Mouse (Mus musculus) CH12.LX (cell line): Measurements from ENCODE around the gene Lama5. TPM values are rescaled to one million over a fixed set of nuclear protein-coding genes. Genes with fewer than 3 reads are reported as not detected.
"Not testable (repeated sequence)": the region's sequence is repeated elsewhere in the genome, so short reads cannot be mapped to it uniquely, and the experiment has no call there.

Experiments used
- DNase-seq: peaks from one replicate; pipeline ENCODE4 v3.0.0-alpha.2; 2013; ENCODE audit errors: extremely low read depth
- H3K27ac ChIP-seq: 2 replicates; pipeline ENCODE4 v1.5.1; 2012; ENCODE audit warnings: low read depth, mild to moderate bottlenecking, control low read depth, moderate library complexity; ENCODE audit not compliant: insufficient read depth
- H3K27me3 ChIP-seq: replicated peaks from 2 replicates; pipeline ENCODE3; 2012; ENCODE audit warnings: inconsistent platforms
- H3K36me3 ChIP-seq, 2 experiments: replicated peaks in 1 of 2; 2 replicates each; pipeline versions ENCODE3 to v1.6.1; 2012; ENCODE audit warnings: inconsistent platforms in 1 of 2, low read length in 1 of 2, mild to moderate bottlenecking in 1 of 2, mixed read lengths in 1 of 2, moderate library complexity in 1 of 2; ENCODE audit not compliant: control insufficient read depth in 1 of 2, insufficient read depth in 1 of 2
- H3K4me1 ChIP-seq, 2 experiments: 2 replicates each; pipeline ENCODE4 v1.6.1; 2012; ENCODE audit warnings: inconsistent platforms in 1 of 2, moderate library complexity in 1 of 2; ENCODE audit not compliant: insufficient read depth in 2 of 2, control insufficient read depth in 1 of 2
- H3K4me2 ChIP-seq: 2 replicates; pipeline ENCODE4 v1.6.1; 2012; ENCODE audit warnings: low read depth, mild to moderate bottlenecking, control low read depth; ENCODE audit not compliant: poor library complexity, insufficient read depth, severe bottlenecking
- H3K4me3 ChIP-seq, 3 experiments: fragments of 150-350 bp in 1 of 3; sonication (generic) in 1 of 3; replicated peaks in 1 of 3; 2 replicates each; pipeline versions ENCODE3 to v1.5.1; 2011 to 2012; ENCODE audit warnings: low read depth in 2 of 3, low read length in 2 of 3, mild to moderate bottlenecking in 2 of 3, moderate library complexity in 2 of 3, control low read depth in 1 of 3, improper control_type of control experiment in 1 of 3, inconsistent platforms in 1 of 3, mixed read lengths in 1 of 3; ENCODE audit not compliant: poor library complexity in 1 of 3
- H3K79me2 ChIP-seq: replicated peaks from 2 replicates; pipeline ENCODE4 v1.6.1; 2012; ENCODE audit warnings: mild to moderate bottlenecking, moderate library complexity; ENCODE audit not compliant: control insufficient read depth, poor library complexity, insufficient read depth, severe bottlenecking; ENCODE audit errors: extremely low read depth
- H3K9ac ChIP-seq: 2 replicates; pipeline ENCODE4 v1.6.1; 2012; ENCODE audit warnings: low read depth, mild to moderate bottlenecking, control low read depth, moderate library complexity; ENCODE audit not compliant: insufficient read depth
- H3K9me3 ChIP-seq: replicated peaks from 2 replicates; pipeline ENCODE3; 2012; ENCODE audit warnings: low read length, inconsistent platforms, mixed read lengths
- CHD1 ChIP-seq: IDR thresholded peaks from 2 replicates; pipeline ENCODE4 v1.6.1; 2012; ENCODE audit warnings: low read depth, low read length, improper control_type of control experiment, inconsistent platforms
- CTCF ChIP-seq, 2 experiments: IDR thresholded peaks in 1 of 2; conservative IDR thresholded peaks in 1 of 2; 2 replicates each; pipeline ENCODE4 v1.5.1; 2011 to 2012; ENCODE audit warnings: low read depth in 2 of 2, low read length in 2 of 2, improper control_type of control experiment in 1 of 2, inconsistent platforms in 1 of 2, mild to moderate bottlenecking in 1 of 2, moderate library complexity in 1 of 2
- E2F4 ChIP-seq: IDR thresholded peaks from 2 replicates; pipeline ENCODE4 v1.6.1; 2011; ENCODE audit warnings: low read depth, low read length, improper control_type of control experiment; ENCODE audit not compliant: insufficient replicate concordance
- ELF1 ChIP-seq: IDR thresholded peaks from 2 replicates; pipeline ENCODE4 v1.6.1; 2014; ENCODE audit warnings: low read depth, mild to moderate bottlenecking, inconsistent platforms, low read length, improper control_type of control experiment
- EP300 ChIP-seq: IDR thresholded peaks from 2 replicates; pipeline ENCODE4 v1.6.1; 2011; ENCODE audit warnings: low read length, improper control_type of control experiment
- ETS1 ChIP-seq: conservative IDR thresholded peaks from 2 replicates; pipeline ENCODE4 v1.6.1; 2012; ENCODE audit warnings: low read depth, mild to moderate bottlenecking, inconsistent platforms, low read length, improper control_type of control experiment, moderate library complexity
- GABPA ChIP-seq: IDR thresholded peaks from 2 replicates; pipeline ENCODE4 v1.6.1; 2012; ENCODE audit warnings: low read depth, low read length, improper control_type of control experiment, inconsistent platforms; ENCODE audit not compliant: insufficient replicate concordance
- IRF4 ChIP-seq: IDR thresholded peaks from 2 replicates; pipeline ENCODE4 v1.6.1; 2014; ENCODE audit warnings: low read depth, mild to moderate bottlenecking, inconsistent platforms, low read length, improper control_type of control experiment
- JUND ChIP-seq: conservative IDR thresholded peaks from 2 replicates; pipeline ENCODE4 v1.6.1; 2011; ENCODE audit warnings: low read depth, low read length, improper control_type of control experiment
- MAX ChIP-seq: IDR thresholded peaks from 2 replicates; pipeline ENCODE4 v1.6.1; 2011; ENCODE audit warnings: low read length, improper control_type of control experiment
- MAZ ChIP-seq: IDR thresholded peaks from 2 replicates; pipeline ENCODE4 v1.6.1; 2012; ENCODE audit warnings: low read depth, mild to moderate bottlenecking, inconsistent platforms, low read length, improper control_type of control experiment, moderate library complexity
- MXI1 ChIP-seq: IDR thresholded peaks from 2 replicates; pipeline ENCODE4 v1.6.1; 2011; ENCODE audit warnings: mild to moderate bottlenecking, low read depth, low read length, improper control_type of control experiment
- MYC ChIP-seq: IDR thresholded peaks from 2 replicates; pipeline ENCODE4 v1.6.1; 2011; ENCODE audit warnings: low read depth, mild to moderate bottlenecking, improper control_type of control experiment, low read length
- POLR2A ChIP-seq: IDR thresholded peaks from 2 replicates; pipeline ENCODE4 v1.6.1; 2011; ENCODE audit warnings: low read depth, mild to moderate bottlenecking, improper control_type of control experiment, low read length
- SIN3A ChIP-seq: IDR thresholded peaks from 2 replicates; pipeline ENCODE4 v1.6.1; 2012; ENCODE audit warnings: low read length, improper control_type of control experiment, inconsistent platforms
- TCF12 ChIP-seq: IDR thresholded peaks from 2 replicates; pipeline ENCODE4 v1.6.1; 2014; ENCODE audit warnings: low read depth, mild to moderate bottlenecking, inconsistent platforms, low read length, improper control_type of control experiment
- USF1 ChIP-seq: IDR thresholded peaks from 2 replicates; pipeline ENCODE4 v1.6.1; 2014; ENCODE audit warnings: low read depth, mild to moderate bottlenecking, inconsistent platforms, low read length, improper control_type of control experiment
- ZC3H11A ChIP-seq: IDR thresholded peaks from 2 replicates; pipeline ENCODE4 v1.6.1; 2012; ENCODE audit warnings: low read depth, mild to moderate bottlenecking, inconsistent platforms, low read length, improper control_type of control experiment
- ZKSCAN1 ChIP-seq: IDR thresholded peaks from 2 replicates; pipeline ENCODE4 v1.6.1; 2012; ENCODE audit warnings: low read depth, inconsistent platforms, low read length, improper control_type of control experiment, borderline replicate concordance
- ZNF384 ChIP-seq: IDR thresholded peaks from 2 replicates; pipeline ENCODE4 v1.6.1; 2012; ENCODE audit warnings: low read depth, low read length, improper control_type of control experiment, inconsistent platforms
- dilution Hi-C: fragments of 300-500 bp; cut with MboI; formaldehyde crosslinking; loops from 2 replicates; pipeline ENCODE4 v1.14.3; 2020; ENCODE audit warnings: low sequenced_read_pairs; ENCODE audit not compliant: extremely low pct_unique_long_range_greater_than_20kb, extremely low pct_ligation_motif_present
- in situ Hi-C: fragments of 300-500 bp; cut with MboI; formaldehyde crosslinking; loops from 3 replicates; pipeline ENCODE4 v1.14.3; 2019; ENCODE audit warnings: low sequenced_read_pairs, low pct_ligation_motif_present, low pct_unique_long_range_greater_than_20kb, mixed read lengths
- polyA plus RNA-seq: library from polyadenylated mRNA; unstranded; fragments of >175 nt; gene quantifications from 2 replicates; pipeline ENCODE4 v1.2.1, GENCODE M21; 2012; ENCODE audit warnings: low read depth; ENCODE audit not compliant: insufficient read length
- total RNA-seq, 2 experiments: library from RNA; depleted of rRNA; stranded (reverse); fragments of 300-350 nt in 1 of 2; fragments of >200 nt in 1 of 2; gene quantifications; 2 replicates each; pipeline ENCODE4 v1.2.3; 2012 to 2014

Gene Lama5
- total and polyA plus RNA-seq, 3 experiments: 0.20 to 0.85 (median 0.67) TPM

GRCm38 (mm10) chr2:180175725-180176124, 49.9 kb downstream of the Lama5 start:
- Histone ChIP-seq H3K4me2 (no peak overlapping the region), H3K79me2 (peaks cover 22% of the 10 kb centered on the region), H3K27ac (no peak overlapping the region), H3K9me3 (no peaks in the 10 kb centered on the region), H3K36me3 (peaks cover 56 to 81% of the 10 kb centered on the region in 2 experiments), H3K27me3 (no peaks in the 10 kb centered on the region), H3K9ac (no peak overlapping the region), H3K4me1 (peaks cover 5 to 21% of the 10 kb centered on the region in 2 experiments; a peak in 3 of 4 replicates), H3K4me3 (no peak overlapping the region)
- in situ Hi-C loops: no loop called here
- DNase-seq: no peak
- TF ChIP-seq ZC3H11A (no peak), ELF1 (no peak), JUND (no peak), ZNF384 (no peak), MAZ (no peak), SIN3A (no peak), ETS1 (no peak), MYC (no peak), IRF4 (no peak), USF1 (no peak), POLR2A (no peak), GABPA (no peak), TCF12 (no peak), EP300 (no peak), ZKSCAN1 (no peak), CTCF (conservative IDR thresholded peaks at IDR 0.05 in 1 of 2, IDR thresholded peaks at IDR 0.05 in 1 of 2; ENCODE audit: low read depth in 2 of 2, low read length in 2 of 2) (no peak), CHD1 (no peak), E2F4 (no peak)
- dilution Hi-C loops: no loop called here

DNA sequence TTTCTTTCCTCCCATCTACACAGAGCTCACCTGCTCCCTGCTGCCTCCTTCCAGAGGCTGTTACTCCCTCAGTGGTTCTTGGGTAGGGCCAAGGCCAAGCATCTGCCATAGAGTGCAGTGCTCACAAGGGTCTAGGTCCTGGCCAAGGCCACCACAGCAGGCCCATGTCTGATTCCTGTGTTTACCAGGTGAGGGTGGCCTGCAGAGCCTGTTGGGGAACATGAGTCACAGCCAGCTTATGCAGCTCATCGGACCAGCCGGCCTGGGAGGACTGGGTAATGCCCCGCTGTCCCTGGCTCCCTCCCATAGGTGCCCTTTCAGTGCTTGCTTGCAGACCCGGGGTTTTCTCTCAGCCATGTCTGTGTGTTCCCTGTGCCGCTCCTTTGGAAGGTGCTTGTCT, 51.5 kb downstream of the Lama5 start:
- peaks cover 22% of the 10 kb centered on the region for H3K79me2 ChIP-seq
- dilution Hi-C loops: no loop called here
- peaks cover 6 to 28% of the 10 kb centered on the region in 2 experiments; a peak in 3 of 4 replicates for H3K4me1 ChIP-seq
- no peak overlapping the region for H3K4me3 ChIP-seq
- H3K9me3 ChIP-seq: no peaks in the 10 kb centered on the region
- DNase-seq: no peak
- H3K4me2 ChIP-seq: no peak overlapping the region
- in situ Hi-C loops: no loop called here
- no peak for TF ChIP-seq ELF1
- no peak for TF ChIP-seq CHD1
- TF ChIP-seq MXI1: no peak
- no peak for TF ChIP-seq MAX
- no peak for TF ChIP-seq IRF4
- TF ChIP-seq ZKSCAN1: no peak
- no peaks in the 10 kb centered on the region for H3K27me3 ChIP-seq
- H3K9ac ChIP-seq: no peak overlapping the region
- no peak overlapping the region for H3K27ac ChIP-seq
- H3K36me3 ChIP-seq: peaks cover 55 to 64% of the 10 kb centered on the region in 2 experiments

DNA sequence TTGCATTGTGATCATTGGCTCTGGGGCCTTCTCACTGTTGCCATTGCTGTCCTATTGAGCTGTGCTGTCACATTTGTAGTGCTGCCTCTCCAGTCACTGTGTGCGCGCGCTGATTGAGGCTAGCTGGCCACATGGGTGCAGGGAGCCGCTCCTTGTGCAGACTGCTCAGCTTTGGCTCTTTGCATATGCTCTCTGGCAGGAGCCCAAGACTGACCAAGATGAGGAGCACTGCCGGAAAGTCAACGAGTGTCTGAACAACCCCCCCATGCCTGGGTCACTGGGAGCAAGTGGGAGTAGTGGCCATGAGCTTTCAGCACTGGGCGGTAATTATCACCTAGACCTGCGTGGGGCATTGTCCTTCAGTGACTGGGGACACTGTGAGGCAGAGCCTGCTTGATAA, 51.9 kb downstream of the Lama5 start:
- H3K27me3 ChIP-seq, in situ Hi-C loops, H3K27ac ChIP-seq, DNase-seq, H3K9me3 ChIP-seq, H3K9ac ChIP-seq, dilution Hi-C loops, H3K4me3 ChIP-seq, H3K4me2 ChIP-seq: not testable (repeated sequence)
- H3K79me2 ChIP-seq: peaks cover 22% of the 10 kb centered on the region
- peaks cover 52 to 62% of the 10 kb centered on the region in 2 experiments for H3K36me3 ChIP-seq
- H3K4me1 ChIP-seq: peaks cover 6 to 28% of the 10 kb centered on the region in 2 experiments; a peak in 3 of 4 replicates
